Mouse (Mus musculus) heart, postnatal 0 days (tissue): ENCODE measurements around the gene Myof. TPM values are rescaled to one million over a fixed set of nuclear protein-coding genes. Genes with fewer than 3 reads are reported as not detected.

Source experiments
- ATAC-seq: fragments of 200-750 bp; cut with Nextera tagmentation; 2 replicates; pipeline ENCODE4 v1.8.0; 2017; ENCODE audit warnings: low read depth, moderate number of reproducible peaks, moderate library complexity; ENCODE audit not compliant: insufficient read depth
- DNase-seq: peaks from one replicate; pipeline ENCODE4 v3.0.0-alpha.2; 2016; ENCODE audit warnings: low spot score
- H3K27ac ChIP-seq: fragments of 300-500 bp; sonication (generic); 2 replicates; pipeline ENCODE4 v1.5.1; 2014; ENCODE audit warnings: low read depth, mild to moderate bottlenecking
- H3K27me3 ChIP-seq: fragments of 300-500 bp; sonication (generic); 2 replicates; pipeline ENCODE4 v1.6.1; 2014; ENCODE audit warnings: low read length, mixed read lengths; ENCODE audit not compliant: control insufficient read depth, insufficient read depth
- H3K36me3 ChIP-seq: fragments of 300-500 bp; sonication (generic); replicated peaks from 2 replicates; pipeline ENCODE4 v1.6.1; 2014; ENCODE audit warnings: low read length, mixed read lengths; ENCODE audit not compliant: control insufficient read depth, insufficient read depth
- H3K4me1 ChIP-seq: fragments of 300-500 bp; sonication (generic); 2 replicates; pipeline ENCODE4 v1.6.1; 2014; ENCODE audit warnings: antibody characterized with exemption; ENCODE audit not compliant: control insufficient read depth, insufficient read depth
- H3K4me2 ChIP-seq: fragments of 300-500 bp; sonication (generic); 2 replicates; pipeline ENCODE4 v1.6.1; 2014; ENCODE audit warnings: low read depth, mild to moderate bottlenecking, low read length, moderate library complexity
- H3K4me3 ChIP-seq: fragments of 300-500 bp; sonication (generic); 2 replicates; pipeline ENCODE4 v1.5.1; 2014; ENCODE audit warnings: low read depth, low read length
- H3K9ac ChIP-seq: fragments of 300-500 bp; sonication (generic); replicated peaks from 2 replicates; pipeline ENCODE4 v1.6.1; 2014; ENCODE audit warnings: low read depth, low read length, mixed read lengths
- H3K9me3 ChIP-seq: fragments of 300-500 bp; sonication (generic); replicated peaks from 2 replicates; pipeline ENCODE4 v1.6.1; 2016; ENCODE audit warnings: low read length; ENCODE audit not compliant: control insufficient read depth
- CTCF ChIP-seq: IDR thresholded peaks from 2 replicates; pipeline ENCODE4 v1.5.1; 2016; ENCODE audit warnings: antibody characterized with exemption, control low read depth, low read depth
- EP300 ChIP-seq: IDR thresholded peaks from 2 replicates; pipeline ENCODE4 v1.6.1; 2016; ENCODE audit warnings: antibody characterized with exemption, low read depth
- WGBS: fragments of 180-500 bp; shearing (Covaris S2); extraction: QIAGEN DNeasy Blood & Tissue Kit; methylation state at CpG from one replicate; pipeline ENCODE4 v1.1.7; 2014; 5-methylcytosine and 5-hydroxymethylcytosine counted together
- polyA plus RNA-seq: library from polyadenylated mRNA; unstranded; fragments of >200 nt; fragmentation: Nextera tagmentation; extraction: Ambion mirVana; gene quantifications from 2 replicates; pipeline ENCODE4 v1.2.1, GENCODE M21; 2015
- total RNA-seq: library from RNA; depleted of rRNA; stranded (reverse); fragments of >200 nt; gene quantifications from 2 replicates; pipeline ENCODE4 v1.2.3, GENCODE M21; 2014; ENCODE audit warnings: low replicate concordance

Gene Myof
- total and polyA plus RNA-seq, 2 experiments from 2014 or later, result 2.8 to 9.5 TPM

DNA sequence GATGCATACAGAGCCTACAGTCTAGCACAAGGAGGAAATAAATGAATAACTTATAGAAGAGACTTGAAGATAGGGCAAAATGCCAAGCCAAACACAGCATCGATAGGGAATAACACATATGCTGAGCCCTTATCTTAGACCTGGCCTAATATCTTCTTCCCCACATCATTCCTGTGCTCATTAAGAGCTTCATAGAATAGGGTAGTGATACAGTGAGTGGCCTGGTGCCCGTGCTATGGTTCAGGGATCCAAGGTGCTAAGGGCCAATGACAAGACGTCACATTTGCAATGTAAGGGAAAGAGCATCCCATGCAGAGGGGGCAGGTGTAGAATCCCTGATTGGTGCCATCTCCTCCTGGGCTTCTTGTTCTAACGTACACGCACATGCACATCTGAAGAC, 28.9 kb downstream of the Myof start:
- ATAC-seq, result no peak
- TF ChIP-seq CTCF, result no peak
- no peak for TF ChIP-seq EP300
- Histone ChIP-seq H3K27me3 (no peaks in the 10 kb centered on the region), H3K4me3 (no peak overlapping the region), H3K27ac (no peak overlapping the region), H3K4me1 (no peaks in the 10 kb centered on the region), H3K4me2 (no peak overlapping the region), H3K36me3 (no peaks in the 10 kb centered on the region), H3K9me3 (no peaks in the 10 kb centered on the region), H3K9ac (no peak overlapping the region)
- DNase-seq, result no peak
- WGBS, result 69% methylated on average over 5 of the region's 5 CpGs

DNA sequence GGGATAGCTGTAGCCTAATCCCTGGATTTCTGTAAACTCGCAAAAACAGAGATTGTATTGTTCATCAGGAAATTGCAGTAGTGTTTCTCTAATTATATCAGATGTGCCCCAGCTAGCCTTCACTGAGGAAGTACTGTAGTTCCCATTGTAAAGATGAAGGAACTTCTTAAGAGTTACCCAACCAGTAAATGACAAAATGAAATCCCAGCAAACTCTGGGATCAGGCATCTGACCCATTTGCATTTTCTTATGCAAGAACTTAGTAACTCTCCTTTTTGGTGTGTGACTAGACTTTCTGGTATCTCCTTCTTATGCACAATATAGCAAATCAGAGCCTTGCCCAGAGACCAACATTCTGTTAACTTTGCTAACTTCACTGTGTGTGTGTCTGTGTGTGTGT, 32.0 kb downstream of the Myof start:
- ATAC-seq, result no peak

DNA sequence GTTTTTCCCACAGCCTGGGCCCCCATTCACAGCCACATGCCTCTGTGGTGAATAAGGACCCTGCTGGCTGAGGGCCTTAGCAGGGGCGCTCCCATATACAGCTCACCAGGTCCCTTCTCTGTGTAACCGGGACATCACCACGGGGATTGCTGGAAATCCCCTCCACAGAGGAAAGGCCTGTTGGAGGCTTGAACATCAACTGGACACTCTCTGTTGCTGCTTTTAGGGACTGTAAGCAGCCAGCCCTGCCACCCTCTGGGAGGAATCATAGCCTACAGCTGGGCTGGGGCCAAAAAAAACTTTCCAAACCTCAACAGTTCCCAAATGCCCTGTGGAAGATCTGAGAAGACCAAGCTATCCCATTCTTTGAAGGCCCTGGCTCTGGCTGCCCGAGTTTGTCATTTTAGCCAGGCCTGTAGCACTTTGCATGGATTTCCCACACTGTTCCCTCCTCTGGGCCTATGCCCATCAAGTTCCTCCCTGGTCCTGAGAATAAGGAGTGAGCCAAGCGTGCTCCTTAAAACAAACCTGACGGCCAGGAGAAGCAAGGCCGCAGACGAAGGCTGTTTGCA, 38.5 kb downstream of the Myof start:
- no peak for TF ChIP-seq EP300
- TF ChIP-seq CTCF, result peak; percentile 20; the same call in 1 of the 2 replicates
- no peak overlapping the region for H3K4me3 ChIP-seq
- H3K27me3 ChIP-seq, result no peaks in the 10 kb centered on the region
- ATAC-seq, result peak; percentile 56
- H3K9ac ChIP-seq, result no peak overlapping the region
- no peak overlapping the region for H3K4me2 ChIP-seq
- peak overlapping the region; percentile 69 for H3K27ac ChIP-seq
- WGBS, result 73% methylated on average over 8 of the region's 8 CpGs
- no peak for DNase-seq
- peaks cover 13% of the 10 kb centered on the region for H3K4me1 ChIP-seq
- H3K36me3 ChIP-seq, result no peaks in the 10 kb centered on the region
- H3K9me3 ChIP-seq, result no peaks in the 10 kb centered on the region

More for the DNA sequence above, 32.0 kb downstream of the Myof start:
- Histone ChIP-seq H3K4me1 (no peaks in the 10 kb centered on the region), H3K9me3 (no peaks in the 10 kb centered on the region), H3K9ac (no peak overlapping the region), H3K27me3 (no peaks in the 10 kb centered on the region), H3K36me3 (no peaks in the 10 kb centered on the region), H3K4me3 (no peak overlapping the region), H3K4me2 (no peak overlapping the region), H3K27ac (no peak overlapping the region)
- TF ChIP-seq CTCF, result no peak
- no peak for TF ChIP-seq EP300
- WGBS, result 62% methylated on average over 1 of the region's 1 CpGs
- no peak for DNase-seq

DNA sequence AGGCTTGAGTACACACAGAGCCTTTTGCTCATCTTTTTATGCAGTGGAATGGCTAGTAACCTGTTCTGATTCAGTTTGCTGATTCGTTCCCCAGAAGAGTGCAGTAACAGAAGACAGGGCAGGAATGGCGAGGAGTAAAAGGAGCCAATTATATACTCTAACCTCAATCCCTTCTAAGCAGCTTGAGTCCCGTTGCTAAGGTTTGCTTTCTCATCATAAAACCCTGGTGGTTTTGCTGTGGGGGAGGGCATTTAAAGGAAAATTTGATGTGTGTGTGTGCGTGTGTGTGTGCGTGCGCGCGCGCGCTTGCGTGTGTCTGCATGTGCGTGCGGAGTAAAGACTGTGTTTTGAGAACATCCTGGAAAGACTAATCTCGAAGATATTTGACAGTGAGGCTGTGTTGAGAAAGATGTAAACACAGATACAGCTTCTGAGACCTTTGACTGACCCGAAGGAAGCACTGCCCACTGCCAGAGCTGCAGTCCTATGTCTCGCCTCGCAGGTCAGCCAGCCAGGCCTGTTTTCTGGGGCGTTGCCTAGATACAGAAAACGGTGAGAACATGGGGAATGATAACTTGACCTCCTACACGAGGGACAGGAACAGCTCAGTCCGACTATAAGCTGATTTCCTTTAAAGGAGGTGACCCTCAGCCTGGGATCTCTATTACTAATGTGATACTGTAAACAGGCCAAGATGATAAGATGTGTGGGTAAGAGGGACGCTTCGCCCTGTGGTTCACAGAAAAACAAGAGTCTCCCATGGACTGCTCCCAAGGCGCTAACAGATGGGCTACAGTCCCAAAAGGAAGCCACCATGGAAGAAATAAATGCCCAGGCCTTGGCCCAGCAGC, 39.5 kb downstream of the Myof start:
- no peak for TF ChIP-seq EP300
- TF ChIP-seq CTCF, result no peak
- H3K4me2 ChIP-seq, result no peak overlapping the region
- H3K27ac ChIP-seq, result peak overlapping the region; percentile 69
- H3K36me3 ChIP-seq, result no peaks in the 10 kb centered on the region
- no peaks in the 10 kb centered on the region for H3K27me3 ChIP-seq
- DNase-seq (no peak), ATAC-seq (peak; percentile 49)
- H3K9ac ChIP-seq, result no peak overlapping the region
- no peak overlapping the region for H3K4me3 ChIP-seq
- H3K4me1 ChIP-seq, result peaks cover 13% of the 10 kb centered on the region
- no peaks in the 10 kb centered on the region for H3K9me3 ChIP-seq
- 49% methylated on average over 24 of the region's 24 CpGs for WGBS

- Histone ChIP-seq H3K9me3 (no peaks in the 10 kb centered on the region), H3K36me3 (no peaks in the 10 kb centered on the region), H3K4me2 (no peak overlapping the region), H3K27ac (no peak overlapping the region), H3K9ac (no peak overlapping the region), H3K4me1 (peaks cover 13% of the 10 kb centered on the region), H3K4me3 (no peak overlapping the region), H3K27me3 (no peaks in the 10 kb centered on the region)
- no peak for DNase-seq
- ATAC-seq, result no peak
- WGBS, result 72% methylated on average over 4 of the region's 4 CpGs
- TF ChIP-seq CTCF, result no peak
- TF ChIP-seq EP300, result no peak
Observed at GRCm38 (mm10) chr19:38002816-38003215, 40.6 kb downstream of the Myof start.
